Mouse (Mus musculus): ENCODE data around the gene Nphp3. TPM values are rescaled to one million over a fixed set of nuclear protein-coding genes. Genes with fewer than 3 reads are reported as not detected.

Gene Nphp3
- polyA plus RNA-seq, 1 experiment from 2014 or later = 7.3 TPM

DNA sequence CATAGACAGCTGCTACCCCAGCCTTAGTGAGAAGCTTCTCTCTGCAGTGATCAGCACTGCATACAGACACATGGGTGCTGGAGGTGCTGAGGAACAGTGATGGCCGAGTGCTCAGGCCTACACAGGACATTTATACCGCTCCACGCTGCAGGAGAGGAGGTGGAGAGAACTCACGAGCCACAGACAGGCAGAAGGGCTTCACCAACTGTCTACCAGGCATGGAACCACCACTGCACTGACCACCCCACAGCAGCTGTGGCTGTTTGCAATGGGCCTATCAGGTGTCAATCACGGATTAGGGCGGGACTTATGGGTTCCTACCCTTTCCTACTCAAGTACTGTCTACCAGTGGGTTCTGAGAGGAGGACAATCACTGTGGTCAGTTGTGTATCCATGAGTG lies 48.7 kb downstream of the Nphp3 start:
- H3K4me2 ChIP-seq (replicated peaks; ENCODE audit: low read depth, low read length) = no peak overlapping the region
- no peak overlapping the region for H3K4me3 ChIP-seq (ENCODE audit: low read length)
- H3K9me3 ChIP-seq (ENCODE audit: control insufficient read depth, low read length) = no peaks in the 10 kb centered on the region
- H3K36me3 ChIP-seq (ENCODE audit: control insufficient read depth, insufficient read depth, low read length) = peaks cover 90% of the 10 kb centered on the region
- H3K27me3 ChIP-seq (ENCODE audit: control insufficient read depth, insufficient read depth, low read length) = no peaks in the 10 kb centered on the region
- no peaks in the 10 kb centered on the region for H3K4me1 ChIP-seq (ENCODE audit: control insufficient read depth, insufficient read depth, low read length)
- no peak overlapping the region for H3K27ac ChIP-seq (ENCODE audit: low read depth, low read length)
- WGBS = 96% methylated on average over 6 of the region's 6 CpGs
- no peak for ATAC-seq (ENCODE audit: low FRiP score, low TSS enrichment)
- H3K9ac ChIP-seq (ENCODE audit: low read depth, low read length) = no peak overlapping the region

DNA sequence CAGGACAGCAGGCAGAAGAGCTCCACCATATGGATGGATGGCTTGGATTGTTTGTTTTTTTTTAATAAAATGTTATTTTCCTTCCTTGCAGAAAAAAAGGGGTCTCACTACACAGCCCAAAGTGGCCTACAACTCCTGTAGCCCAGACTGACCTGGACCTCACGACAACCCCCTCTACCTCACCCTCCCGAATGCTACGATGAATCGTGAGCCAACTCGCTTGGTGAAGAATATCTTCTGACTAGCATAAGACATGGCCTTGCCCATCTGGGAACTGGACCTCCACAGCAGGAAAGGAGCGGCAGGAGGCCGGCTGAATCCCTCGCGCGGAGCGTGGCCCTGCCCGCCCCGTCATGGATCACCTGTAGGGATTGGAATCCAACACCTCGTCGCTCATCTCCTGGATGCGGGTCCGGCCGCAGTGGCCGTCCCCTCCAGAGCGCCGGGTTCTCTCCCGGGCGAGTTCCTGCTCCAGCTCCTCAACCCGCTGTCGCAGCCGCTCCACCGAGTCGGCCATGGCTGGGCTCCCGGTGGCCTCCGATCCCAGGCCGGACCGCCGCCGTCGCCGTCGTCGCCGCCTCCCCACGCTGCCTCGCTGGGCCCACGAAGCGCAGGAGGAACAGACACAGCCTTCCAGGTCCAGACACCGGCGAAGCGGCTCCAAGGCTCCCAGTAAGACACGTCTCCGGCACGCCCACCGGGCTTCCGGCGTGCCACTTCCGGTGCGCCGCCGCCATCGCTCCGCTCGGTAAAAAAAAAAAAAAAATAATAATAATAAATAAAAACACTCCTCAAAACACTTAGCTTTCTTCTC lies 60.3 kb downstream of the Nphp3 start, which contains the start of gene Uba5:
Gene Uba5, minus strand, starts transcription at position 705 of the 814 bp plus-strand sequence.
- Histone ChIP-seq H3K9ac (ENCODE audit: low read depth, low read length) (peak within 1 kb of the TSS; percentile 91), H3K4me2 (replicated peaks; ENCODE audit: low read depth, low read length) (peak within 1 kb of the TSS; percentile 72), H3K27me3 (ENCODE audit: control insufficient read depth, insufficient read depth, low read length) (no peaks in the 10 kb centered on the region), H3K9me3 (ENCODE audit: control insufficient read depth, low read length) (no peaks in the 10 kb centered on the region), H3K36me3 (ENCODE audit: control insufficient read depth, insufficient read depth, low read length) (peaks cover 24% of the 10 kb centered on the region), H3K4me3 (ENCODE audit: low read length) (peak within 1 kb of the TSS; percentile 99), H3K4me1 (ENCODE audit: control insufficient read depth, insufficient read depth, low read length) (peaks cover 10% of the 10 kb centered on the region), H3K27ac (ENCODE audit: low read depth, low read length) (no peak within 1 kb of the TSS; the same call in 1 of the 2 replicates)
- under 1% methylated on average over 59 of the region's 59 CpGs for WGBS
- ATAC-seq (ENCODE audit: low FRiP score, low TSS enrichment) = peak; percentile 80; the same call in 1 of the 2 replicates

- H3K36me3 ChIP-seq (ENCODE audit: control insufficient read depth, insufficient read depth, low read length) = peaks cover 17% of the 10 kb centered on the region; the same call in 1 of the 2 replicates
- H3K4me3 ChIP-seq (ENCODE audit: low read length) = peak within 1 kb of the TSS; percentile 99
- peak within 1 kb of the TSS; percentile 72 for H3K4me2 ChIP-seq (replicated peaks; ENCODE audit: low read depth, low read length)
- ATAC-seq (ENCODE audit: low FRiP score, low TSS enrichment) = peak; percentile 98
- no peaks in the 10 kb centered on the region for H3K9me3 ChIP-seq (ENCODE audit: control insufficient read depth, low read length)
- no peaks in the 10 kb centered on the region for H3K27me3 ChIP-seq (ENCODE audit: control insufficient read depth, insufficient read depth, low read length)
- no peak within 1 kb of the TSS; the same call in 1 of the 2 replicates for H3K27ac ChIP-seq (ENCODE audit: low read depth, low read length)
- under 1% methylated on average over 28 of the region's 30 CpGs for WGBS
- peaks cover 10% of the 10 kb centered on the region for H3K4me1 ChIP-seq (ENCODE audit: control insufficient read depth, insufficient read depth, low read length)
- H3K9ac ChIP-seq (ENCODE audit: low read depth, low read length) = peak within 1 kb of the TSS; percentile 91
These were observed 61.1 kb downstream of the Nphp3 start, which contains the start of gene Acad11 for GRCm38 (mm10) chr9:104063244-104063961. TSS of gene Acad11 (plus strand) at chr9:104063377.

GRCm38 (mm10) chr9:104064571-104064970 lies 62.2 kb downstream of the Nphp3 start:
- no peak overlapping the region for H3K4me2 ChIP-seq (replicated peaks; ENCODE audit: low read depth, low read length)
- WGBS = 26% methylated on average over 1 of the region's 1 CpGs

DNA sequence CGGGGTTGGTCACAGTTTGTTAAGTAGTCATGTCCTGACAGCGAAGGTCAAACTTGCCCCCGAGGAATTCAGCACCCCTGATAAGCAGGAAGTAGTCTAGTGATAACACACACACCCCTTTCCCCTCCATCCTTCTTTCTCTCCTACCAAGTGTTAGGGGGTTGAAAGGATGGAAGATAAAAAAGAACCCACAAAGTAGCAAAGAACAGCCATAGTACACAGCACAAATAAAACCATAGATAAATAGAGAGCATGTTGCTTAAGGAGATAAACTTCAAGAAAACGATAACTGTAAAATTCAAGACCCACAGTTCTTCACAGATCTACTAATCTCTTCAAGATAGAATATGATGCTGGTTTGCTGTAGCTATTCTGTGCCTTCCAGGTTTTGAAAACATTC lies 67.9 kb downstream of the Nphp3 start:
- H3K9ac ChIP-seq (ENCODE audit: low read depth, low read length) = no peak overlapping the region
- H3K4me3 ChIP-seq (ENCODE audit: low read length) = no peak overlapping the region
- no peaks in the 10 kb centered on the region for H3K36me3 ChIP-seq (ENCODE audit: control insufficient read depth, insufficient read depth, low read length)
- no peak overlapping the region for H3K4me2 ChIP-seq (replicated peaks; ENCODE audit: low read depth, low read length)
- no peaks in the 10 kb centered on the region for H3K27me3 ChIP-seq (ENCODE audit: control insufficient read depth, insufficient read depth, low read length)
- WGBS = 76% methylated on average over 4 of the region's 4 CpGs
- H3K4me1 ChIP-seq (ENCODE audit: control insufficient read depth, insufficient read depth, low read length) = no peaks in the 10 kb centered on the region
- H3K9me3 ChIP-seq (ENCODE audit: control insufficient read depth, low read length) = no peaks in the 10 kb centered on the region
- no peak overlapping the region for H3K27ac ChIP-seq (ENCODE audit: low read depth, low read length)
- no peak for ATAC-seq (ENCODE audit: low FRiP score, low TSS enrichment)

More at GRCm38 (mm10) chr9:104064571-104064970, 62.2 kb downstream of the Nphp3 start:
- ATAC-seq (ENCODE audit: low FRiP score, low TSS enrichment) = no peak
- no peak overlapping the region for H3K9ac ChIP-seq (ENCODE audit: low read depth, low read length)
- H3K27ac ChIP-seq (ENCODE audit: low read depth, low read length) = no peak overlapping the region
- H3K4me1 ChIP-seq (ENCODE audit: control insufficient read depth, insufficient read depth, low read length) = peaks cover 10% of the 10 kb centered on the region
- peaks cover 14% of the 10 kb centered on the region; the same call in 1 of the 2 replicates for H3K36me3 ChIP-seq (ENCODE audit: control insufficient read depth, insufficient read depth, low read length)
- no peaks in the 10 kb centered on the region for H3K27me3 ChIP-seq (ENCODE audit: control insufficient read depth, insufficient read depth, low read length)
- H3K9me3 ChIP-seq (ENCODE audit: control insufficient read depth, low read length) = no peaks in the 10 kb centered on the region
- H3K4me3 ChIP-seq (ENCODE audit: low read length) = no peak overlapping the region

GRCm38 (mm10) chr9:104070863-104071604 lies 68.7 kb downstream of the Nphp3 start:
- H3K9ac ChIP-seq (ENCODE audit: low read depth, low read length) = no peak overlapping the region
- ATAC-seq (ENCODE audit: low FRiP score, low TSS enrichment) = no peak
- no peak overlapping the region for H3K4me2 ChIP-seq (replicated peaks; ENCODE audit: low read depth, low read length)
- no peak overlapping the region for H3K4me3 ChIP-seq (ENCODE audit: low read length)
- H3K27me3 ChIP-seq (ENCODE audit: control insufficient read depth, insufficient read depth, low read length) = no peaks in the 10 kb centered on the region
- H3K4me1 ChIP-seq (ENCODE audit: control insufficient read depth, insufficient read depth, low read length) = no peaks in the 10 kb centered on the region
- H3K27ac ChIP-seq (ENCODE audit: low read depth, low read length) = no peak overlapping the region
- WGBS = 82% methylated on average over 8 of the region's 8 CpGs
- H3K36me3 ChIP-seq (ENCODE audit: control insufficient read depth, insufficient read depth, low read length) = no peaks in the 10 kb centered on the region
- H3K9me3 ChIP-seq (ENCODE audit: control insufficient read depth, low read length) = no peaks in the 10 kb centered on the region

DNA sequence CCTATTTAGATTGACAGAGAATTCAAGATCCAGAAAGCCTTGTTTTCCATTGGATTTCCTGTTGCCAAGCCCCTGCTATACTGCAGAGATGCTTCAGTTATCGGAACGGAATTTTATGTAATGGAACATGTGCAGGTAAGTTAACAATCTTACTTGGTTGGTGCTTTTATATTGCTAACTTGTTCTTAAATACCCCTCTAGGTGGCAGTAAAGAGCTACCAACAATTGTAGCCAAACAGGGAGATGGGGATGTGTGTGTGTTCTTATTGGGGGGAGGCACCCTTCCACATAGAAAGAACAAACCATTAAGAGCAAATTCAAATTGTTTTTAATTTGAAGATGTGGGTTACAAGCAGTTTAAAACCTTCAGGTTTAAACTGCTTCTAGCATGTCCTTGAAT lies 73.5 kb downstream of the Nphp3 start:
- WGBS = 72% methylated on average over 2 of the region's 2 CpGs
- Histone ChIP-seq H3K27me3 (ENCODE audit: control insufficient read depth, insufficient read depth, low read length) (no peaks in the 10 kb centered on the region), H3K4me3 (ENCODE audit: low read length) (no peak overlapping the region), H3K4me2 (replicated peaks; ENCODE audit: low read depth, low read length) (no peak overlapping the region), H3K27ac (ENCODE audit: low read depth, low read length) (no peak overlapping the region), H3K36me3 (ENCODE audit: control insufficient read depth, insufficient read depth, low read length) (no peaks in the 10 kb centered on the region), H3K9me3 (ENCODE audit: control insufficient read depth, low read length) (no peaks in the 10 kb centered on the region), H3K9ac (ENCODE audit: low read depth, low read length) (no peak overlapping the region), H3K4me1 (ENCODE audit: control insufficient read depth, insufficient read depth, low read length) (no peaks in the 10 kb centered on the region)
- ATAC-seq (ENCODE audit: low FRiP score, low TSS enrichment) = no peak

DNA sequence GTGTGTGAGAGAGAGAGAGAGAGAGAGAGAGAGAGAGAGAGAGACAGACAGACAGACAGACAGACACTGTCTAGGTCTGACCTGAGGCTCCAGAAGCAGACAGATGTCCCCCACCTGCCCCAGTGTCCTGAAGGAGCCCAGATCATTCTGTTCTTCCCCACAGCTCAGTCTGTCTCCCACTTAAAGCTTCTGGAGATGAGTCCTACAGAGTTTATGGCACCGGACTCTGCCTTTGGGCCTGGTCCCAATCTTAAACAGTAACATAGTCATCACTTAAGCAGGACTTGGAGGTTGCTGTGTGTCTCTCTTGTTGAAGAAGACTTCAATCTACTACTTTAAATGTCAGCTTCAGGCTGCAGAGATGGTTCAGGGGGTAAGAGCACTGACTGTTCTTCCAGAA lies 76.4 kb downstream of the Nphp3 start:
- no peaks in the 10 kb centered on the region for H3K27me3 ChIP-seq (ENCODE audit: control insufficient read depth, insufficient read depth, low read length)
- no peak for ATAC-seq (ENCODE audit: low FRiP score, low TSS enrichment)
- H3K4me2 ChIP-seq (replicated peaks; ENCODE audit: low read depth, low read length) = no peak overlapping the region
- H3K36me3 ChIP-seq (ENCODE audit: control insufficient read depth, insufficient read depth, low read length) = no peaks in the 10 kb centered on the region; the same call in 1 of the 2 replicates
- H3K4me1 ChIP-seq (ENCODE audit: control insufficient read depth, insufficient read depth, low read length) = no peaks in the 10 kb centered on the region
- no peak overlapping the region for H3K27ac ChIP-seq (ENCODE audit: low read depth, low read length)
- H3K9me3 ChIP-seq (ENCODE audit: control insufficient read depth, low read length) = no peaks in the 10 kb centered on the region
- H3K4me3 ChIP-seq (ENCODE audit: low read length) = no peak overlapping the region
- 93% methylated on average over 1 of the region's 1 CpGs for WGBS
- H3K9ac ChIP-seq (ENCODE audit: low read depth, low read length) = no peak overlapping the region

All from kidney, embryonic 14.5 days (tissue).